Mouse (Mus musculus) thymus, postnatal 14 days (tissue): ENCODE measurements around the gene Parg.

ENCODE experiments used
- DNase-seq: peaks from one replicate; pipeline ENCODE4 v3.0.0; 2021

Gene Parg

GRCm38 (mm10) chr14:32321732-32322685 is 120.3 kb downstream of the Parg start, which contains the start of gene Ogdhl:
Gene Ogdhl, plus strand, starts transcription at chr14:32322019.
- peak; percentile 67 for DNase-seq

- no peak for DNase-seq
Measured at GRCm38 (mm10) chr14:32323221-32323620, 121.5 kb downstream of the Parg start.

- no peak for DNase-seq
Measured at GRCm38 (mm10) chr14:32327366-32327765, 125.6 kb downstream of the Parg start.

- DNase-seq, result no peak
Measured at GRCm38 (mm10) chr14:32332515-32333445, 131.0 kb downstream of the Parg start.

- DNase-seq, result no peak
Measured at GRCm38 (mm10) chr14:32336021-32336420, 134.3 kb downstream of the Parg start.

- DNase-seq, result no peak
Measured at GRCm38 (mm10) chr14:32336547-32336946, 134.8 kb downstream of the Parg start.

GRCm38 (mm10) chr14:32341823-32342222 is 140.1 kb downstream of the Parg start:
- DNase-seq, result no peak

- no peak for DNase-seq
Measured at GRCm38 (mm10) chr14:32344176-32344575, 142.4 kb downstream of the Parg start.

GRCm38 (mm10) chr14:32344694-32345093 is 142.9 kb downstream of the Parg start:
- no peak for DNase-seq
